Mouse (Mus musculus) brain, embryonic 14.5 days (tissue): ENCODE results near the gene Ugt1a2. TPM values are rescaled to one million over a fixed set of nuclear protein-coding genes. Genes with fewer than 3 reads are reported as not detected.
"Not testable (repeated sequence)": the region's sequence is repeated elsewhere in the genome, so short reads cannot be mapped to it uniquely, and the experiment has no call there.

Source experiments
- DNase-seq: peaks from one replicate; pipeline ENCODE4 v3.0.0-alpha.2; 2011; ENCODE audit warnings: low read depth
- CTCF ChIP-seq: fragments of 200-500 bp; IDR thresholded peaks from 2 replicates; pipeline ENCODE4 v1.5.1; 2012; ENCODE audit warnings: inconsistent platforms, mild to moderate bottlenecking, moderate library complexity, borderline replicate concordance; ENCODE audit not compliant: insufficient read depth, insufficient read length; ENCODE audit errors: extremely low read depth
- POLR2A ChIP-seq: fragments of 200-500 bp; IDR thresholded peaks from 2 replicates; pipeline ENCODE4 v1.6.1; 2012; ENCODE audit warnings: mild to moderate bottlenecking, inconsistent platforms, borderline replicate concordance; ENCODE audit not compliant: poor library complexity, insufficient read depth, insufficient read length, severe bottlenecking; ENCODE audit errors: extremely low read depth
- polyA plus RNA-seq: library from polyadenylated mRNA; depleted of rRNA; stranded (reverse); fragments of >200 nt; gene quantifications from 2 replicates; pipeline ENCODE4 v1.2.3, GENCODE M21; 2012; rRNA removed

Gene Ugt1a2
- polyA plus RNA-seq = 0.05 TPM in 1 of 2 replicates, not detected in the other

GRCm38 (mm10) chr1:88200456-88200855 is at the start of gene Ugt1a2:
Ugt1a2 (plus strand) TSS chr1:88200601.
- no peak for DNase-seq
- TF ChIP-seq POLR2A = no peak

GRCm38 (mm10) chr1:88158430-88158829 is 42.0 kb upstream of the Ugt1a2 start:
- no peak for DNase-seq
- no peak for TF ChIP-seq CTCF
- TF ChIP-seq POLR2A = no peak

- TF ChIP-seq POLR2A (no peak), CTCF (no peak)
- no peak for DNase-seq
These were observed 34.7 kb upstream of the Ugt1a2 start, which contains the start of gene Ugt1a5 for GRCm38 (mm10) chr1:88165711-88166110. Ugt1a5 (plus strand) TSS chr1:88166012.

GRCm38 (mm10) chr1:88172190-88172589 is 28.2 kb upstream of the Ugt1a2 start:
- not testable (repeated sequence) for DNase-seq

GRCm38 (mm10) chr1:88179657-88180056 is 20.7 kb upstream of the Ugt1a2 start:
- TF ChIP-seq POLR2A (no peak), CTCF (no peak)
- no peak for DNase-seq

- TF ChIP-seq POLR2A = no peak
- TF ChIP-seq CTCF = no peak
- DNase-seq = no peak
These were observed 14.0 kb upstream of the Ugt1a2 start for GRCm38 (mm10) chr1:88186325-88186935.

- TF ChIP-seq POLR2A = no peak
- TF ChIP-seq CTCF = no peak
- DNase-seq = no peak
These were observed 8.3 kb upstream of the Ugt1a2 start for GRCm38 (mm10) chr1:88192136-88192535.

- DNase-seq = no peak
- TF ChIP-seq CTCF = no peak
- TF ChIP-seq POLR2A = no peak
These were observed 4.7 kb upstream of the Ugt1a2 start for GRCm38 (mm10) chr1:88195687-88196086.

GRCm38 (mm10) chr1:88197443-88197842 is 3.0 kb upstream of the Ugt1a2 start:
- TF ChIP-seq CTCF (no peak), POLR2A (no peak)
- DNase-seq = no peak

- no peak for TF ChIP-seq POLR2A
- TF ChIP-seq CTCF = no peak
- no peak for DNase-seq
These were observed 405 bp upstream of the Ugt1a2 start for GRCm38 (mm10) chr1:88199996-88200395.

- DNase-seq = peak; percentile 96
- TF ChIP-seq CTCF (no peak), POLR2A (peak; percentile 86)
These were observed 5.0 kb downstream of the Ugt1a2 start, which contains the start of gene Dnajb3 for GRCm38 (mm10) chr1:88205294-88205922. Dnajb3 (minus strand) TSS chr1:88205782.

GRCm38 (mm10) chr1:88206843-88207479 is 6.6 kb downstream of the Ugt1a2 start:
- TF ChIP-seq CTCF = no peak
- no peak for TF ChIP-seq POLR2A
- no peak for DNase-seq

GRCm38 (mm10) chr1:88211812-88212211 is 11.4 kb downstream of the Ugt1a2 start, which contains the start of gene Ugt1a1:
Ugt1a1 (plus strand) TSS chr1:88211959.
- TF ChIP-seq POLR2A (no peak), CTCF (no peak)
- DNase-seq = peak; percentile 3
